Mouse (Mus musculus) frontal cortex, postnatal 10 days (tissue): ENCODE data around the gene Wdr35.

Experiments
- DNase-seq, 2 experiments: peaks; one replicate each; pipeline ENCODE4 v3.0.0; 2022; ENCODE audit warnings: low spot score in 2 of 2, mixed read lengths in 1 of 2

Wdr35 gene

DNA sequence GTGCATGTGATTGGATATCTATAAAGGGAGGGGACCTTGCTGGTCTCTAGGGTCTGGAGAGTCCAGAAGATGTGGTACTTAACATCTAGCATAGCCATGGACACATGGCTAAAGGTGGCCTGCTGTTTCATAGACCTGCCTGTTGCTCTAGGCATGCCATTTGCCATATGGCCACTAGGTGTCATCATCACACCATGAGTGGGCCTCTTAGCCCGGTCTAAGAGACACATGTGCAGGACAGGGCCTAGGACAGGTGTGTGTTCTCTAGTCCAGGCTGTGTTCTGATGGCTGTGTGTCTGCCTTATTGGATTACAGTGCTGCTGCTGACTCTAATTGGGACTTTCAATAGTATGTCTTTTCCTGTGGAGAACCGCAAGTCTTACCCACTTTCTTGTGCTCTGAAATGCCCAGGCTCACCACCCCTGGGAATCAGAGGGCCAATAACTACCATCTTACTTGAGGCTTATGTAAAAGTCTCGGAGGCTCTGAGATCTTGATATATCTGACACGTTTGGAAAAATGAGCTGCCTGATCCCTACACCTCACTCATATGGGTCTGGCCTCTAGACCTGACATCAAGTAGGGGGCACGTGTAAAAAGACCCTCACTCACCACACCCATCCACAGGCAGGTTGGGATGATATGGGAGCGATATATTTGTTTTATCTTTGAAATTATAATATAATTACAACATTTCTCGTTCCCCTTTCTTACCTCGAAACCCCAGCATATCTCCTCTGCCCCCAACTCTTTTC lies 78.6 kb downstream of the Wdr35 start:
- peak; percentile 33 to 74 for DNase-seq

DNA sequence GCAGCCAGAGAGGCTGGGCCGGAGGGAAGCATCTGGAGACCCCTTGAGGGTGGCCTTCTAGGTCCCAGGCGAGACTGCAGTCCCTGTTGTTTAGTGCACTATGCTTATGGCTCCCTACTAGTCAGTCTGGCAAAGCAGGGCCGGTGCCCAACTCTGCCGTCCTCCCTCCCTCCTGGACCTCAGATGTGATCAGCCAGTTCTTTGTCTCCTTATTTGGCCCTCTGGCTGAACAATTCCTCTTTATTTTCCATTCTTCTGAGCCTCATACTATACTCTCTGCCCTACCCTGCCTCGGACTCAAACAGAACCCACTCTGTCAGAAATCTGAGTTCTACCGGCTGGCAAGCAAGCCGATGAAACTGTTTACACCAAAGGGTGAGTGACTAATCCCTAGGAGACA lies 79.7 kb downstream of the Wdr35 start:
- no peak for DNase-seq

GRCm38 (mm10) chr12:9054012-9054411 lies 80.3 kb downstream of the Wdr35 start:
- no peak for DNase-seq

DNA sequence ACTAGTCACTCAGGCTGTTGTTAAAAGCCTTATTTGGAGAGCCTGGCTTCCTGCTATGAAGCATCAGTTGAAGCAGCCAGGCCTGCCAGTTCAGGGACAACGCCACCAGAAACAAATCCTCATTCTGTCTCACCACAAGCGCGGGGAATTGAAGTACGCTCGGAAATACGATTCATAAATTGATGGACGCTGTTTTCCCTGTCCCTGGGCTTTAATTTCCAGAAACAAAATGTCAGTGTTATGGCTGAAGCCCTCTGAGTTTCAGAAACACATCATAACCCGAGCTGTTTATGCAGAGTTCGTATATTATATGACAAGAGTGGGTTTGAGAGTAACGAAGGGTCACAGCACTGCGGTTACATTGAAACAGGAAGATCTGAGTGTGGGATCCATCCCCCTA lies 81.6 kb downstream of the Wdr35 start:
- no peak for DNase-seq

DNA sequence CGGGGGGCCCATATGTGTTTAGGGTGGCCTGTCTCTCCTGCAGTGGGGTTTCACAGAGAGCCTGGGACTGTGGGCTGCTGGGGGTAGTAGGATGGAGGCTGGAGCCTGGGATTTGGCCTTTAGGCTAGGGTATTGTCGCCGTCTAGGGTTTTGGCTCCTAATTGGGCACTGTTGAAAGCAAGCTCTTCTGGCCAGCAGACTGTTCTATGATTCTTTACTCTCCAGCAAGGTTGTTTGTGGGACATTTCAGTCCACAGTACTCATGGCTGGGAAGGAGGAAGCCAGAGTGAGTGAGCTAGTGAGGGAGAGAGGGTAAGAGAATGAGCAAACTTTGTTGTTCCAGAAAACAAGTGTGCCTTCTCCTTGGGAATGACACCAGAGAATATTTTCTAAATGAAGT lies 85.8 kb downstream of the Wdr35 start:
- no peak for DNase-seq

DNA sequence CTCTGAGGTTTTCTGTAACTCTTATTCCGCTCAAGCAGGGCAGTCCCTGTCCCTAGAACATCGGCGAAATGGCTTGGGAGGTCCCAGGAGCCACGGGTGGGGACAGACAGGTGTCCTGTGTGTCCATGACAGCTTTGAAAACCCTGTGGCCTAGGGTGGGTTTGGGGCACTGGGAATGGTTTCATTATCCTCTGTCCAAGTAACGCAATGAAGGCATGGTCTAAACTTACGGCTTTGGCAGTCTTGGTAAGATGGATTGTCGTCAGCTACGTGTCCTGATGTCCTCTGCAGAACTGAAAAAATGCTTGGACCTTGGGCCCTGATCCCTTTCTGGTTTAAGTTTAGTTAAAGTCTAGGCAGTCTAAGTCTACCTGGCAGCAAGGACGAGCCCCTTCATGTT lies 86.3 kb downstream of the Wdr35 start:
- DNase-seq, result no peak

- no peak for DNase-seq
Measured at GRCm38 (mm10) chr12:9063611-9064010, 89.9 kb downstream of the Wdr35 start.

DNA sequence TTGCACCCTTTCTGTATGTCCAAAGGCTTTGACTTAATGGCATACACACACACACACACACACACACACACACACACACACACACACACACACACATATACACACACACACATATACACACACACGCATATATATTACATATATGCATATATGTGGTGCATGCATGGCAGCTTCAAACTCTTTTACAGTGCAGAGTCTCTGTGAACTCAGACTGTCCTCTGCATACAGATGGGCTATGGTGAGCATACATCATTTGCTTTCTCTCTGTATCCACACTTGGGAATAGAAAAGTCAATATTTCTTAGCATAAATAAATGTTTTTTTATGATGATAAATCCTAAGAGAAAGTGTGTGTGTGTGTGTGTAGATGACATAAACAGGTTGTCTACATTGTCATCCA lies 97.4 kb downstream of the Wdr35 start:
- DNase-seq, result no peak

GRCm38 (mm10) chr12:9071493-9071892 lies 97.8 kb downstream of the Wdr35 start:
- DNase-seq, result no peak

DNA sequence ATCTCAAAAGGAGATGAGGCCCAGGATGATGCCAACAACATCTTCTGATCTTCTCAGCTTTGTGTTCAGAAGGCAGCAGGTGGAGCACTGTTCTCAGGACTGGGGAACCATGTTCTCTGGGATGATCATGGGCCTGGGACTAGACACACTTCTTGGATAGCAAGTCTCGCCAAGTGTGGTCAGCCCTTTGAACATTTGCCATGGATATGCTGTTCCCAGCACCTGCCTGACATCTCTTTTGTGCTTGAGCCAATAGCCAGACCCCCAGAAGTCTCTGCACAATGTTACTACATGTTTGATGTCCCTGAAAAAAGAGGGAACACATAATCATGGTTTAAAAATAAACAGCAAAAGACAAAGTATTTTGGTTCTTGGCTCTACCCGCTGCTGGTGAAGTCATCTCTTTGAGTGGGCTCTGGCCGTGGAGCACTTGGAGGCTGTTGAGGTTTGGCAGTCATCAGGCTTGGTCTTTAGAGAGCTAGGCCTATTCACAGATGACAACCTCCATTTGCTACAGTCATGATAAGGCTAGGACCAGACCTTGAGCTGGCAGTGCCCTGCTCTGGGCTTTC lies 103.9 kb downstream of the Wdr35 start:
- no peak for DNase-seq
